Mouse (Mus musculus): ENCODE results near the gene 4930544D05Rik. TPM values are rescaled to one million over a fixed set of nuclear protein-coding genes. Genes with fewer than 3 reads are reported as not detected.
A peak's percentile ranks its signal among the peaks of the same experiment; 100 is the strongest.

4930544D05Rik gene
- polyA plus RNA-seq, 1 experiment from 2014 or later: not detected

DNA sequence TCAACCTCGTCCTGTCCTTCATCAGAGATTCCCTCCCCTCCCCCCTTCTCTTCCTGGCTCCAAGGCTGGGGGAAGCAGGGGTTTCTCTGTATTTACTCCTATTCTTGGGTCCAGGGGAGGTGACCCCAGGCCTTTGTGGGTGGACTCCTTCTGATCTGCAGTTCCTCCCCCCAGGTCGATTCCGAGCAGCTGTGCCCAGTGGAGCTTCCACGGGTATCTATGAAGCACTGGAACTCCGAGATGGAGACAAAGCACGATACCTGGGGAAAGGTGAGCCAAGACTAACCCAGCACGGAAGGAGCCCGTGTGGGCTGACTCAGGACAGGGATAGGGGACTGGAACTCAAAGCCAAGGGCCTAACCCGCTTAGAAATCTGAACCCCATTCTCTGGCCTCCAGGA lies 42.3 kb downstream of the 4930544D05Rik start:
- no peaks in the 10 kb centered on the region for H3K9me3 ChIP-seq (ENCODE audit: control insufficient read depth, low read length)
- peaks cover 28% of the 10 kb centered on the region for H3K36me3 ChIP-seq (ENCODE audit: control insufficient read depth, insufficient read depth, low read length)
- peak overlapping the region; percentile 15; the same call in 1 of the 2 replicates for H3K27ac ChIP-seq (replicated peaks; ENCODE audit: low read depth, low read length)
- peaks cover 29% of the 10 kb centered on the region for H3K4me1 ChIP-seq (ENCODE audit: control insufficient read depth, insufficient read depth, low read length)
- no peak overlapping the region for H3K9ac ChIP-seq (ENCODE audit: low read depth, low read length)
- H3K4me2 ChIP-seq (ENCODE audit: low read depth, low read length): peak overlapping the region; percentile 98; the same call in 1 of the 2 replicates
- ATAC-seq (ENCODE audit: low read depth): no peak
- 0 out of 2 replicates have a peak overlapping the region, but pooled peaks have one; percentile 6 for H3K4me3 ChIP-seq (ENCODE audit: low read depth, low read length)
- no peak for DNase-seq (ENCODE audit: low spot score)
- WGBS: 47% methylated on average over 9 of the region's 9 CpGs
- H3K27me3 ChIP-seq (replicated peaks; ENCODE audit: control insufficient read depth, insufficient read depth, low read length): no peaks in the 10 kb centered on the region

DNA sequence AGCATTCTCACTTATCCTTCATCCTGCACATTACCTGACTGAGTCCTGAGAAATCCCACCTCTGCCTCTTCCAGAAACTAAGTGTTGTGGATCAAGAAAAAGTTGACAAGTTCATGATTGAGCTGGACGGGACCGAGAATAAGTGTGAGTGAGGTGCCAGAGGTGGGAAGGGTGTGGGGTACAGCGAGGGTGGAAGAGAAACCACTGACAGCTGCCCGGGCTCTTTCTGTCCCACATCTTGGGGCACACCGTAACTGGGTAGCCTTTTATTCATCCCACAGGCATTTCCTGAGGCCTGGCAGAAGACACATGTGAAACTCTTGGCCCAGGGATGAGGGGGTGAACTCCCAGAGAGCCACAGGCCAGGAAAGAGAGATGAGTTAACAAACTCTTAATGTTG lies 42.9 kb downstream of the 4930544D05Rik start:
- 82% methylated on average over 5 of the region's 5 CpGs for WGBS
- ATAC-seq (ENCODE audit: low read depth): no peak
- Histone ChIP-seq H3K9ac (ENCODE audit: low read depth, low read length) (no peak overlapping the region; the same call in 1 of the 2 replicates), H3K27me3 (replicated peaks; ENCODE audit: control insufficient read depth, insufficient read depth, low read length) (no peaks in the 10 kb centered on the region), H3K27ac (replicated peaks; ENCODE audit: low read depth, low read length) (no peak overlapping the region), H3K4me2 (ENCODE audit: low read depth, low read length) (peak overlapping the region; percentile 2; the same call in 1 of the 2 replicates), H3K4me1 (ENCODE audit: control insufficient read depth, insufficient read depth, low read length) (peaks cover 29% of the 10 kb centered on the region), H3K9me3 (ENCODE audit: control insufficient read depth, low read length) (no peaks in the 10 kb centered on the region), H3K36me3 (ENCODE audit: control insufficient read depth, insufficient read depth, low read length) (peaks cover 32% of the 10 kb centered on the region), H3K4me3 (ENCODE audit: low read depth, low read length) (0 out of 2 replicates have a peak overlapping the region, but pooled peaks have one; percentile 2)
- no peak for DNase-seq (ENCODE audit: low spot score)

DNA sequence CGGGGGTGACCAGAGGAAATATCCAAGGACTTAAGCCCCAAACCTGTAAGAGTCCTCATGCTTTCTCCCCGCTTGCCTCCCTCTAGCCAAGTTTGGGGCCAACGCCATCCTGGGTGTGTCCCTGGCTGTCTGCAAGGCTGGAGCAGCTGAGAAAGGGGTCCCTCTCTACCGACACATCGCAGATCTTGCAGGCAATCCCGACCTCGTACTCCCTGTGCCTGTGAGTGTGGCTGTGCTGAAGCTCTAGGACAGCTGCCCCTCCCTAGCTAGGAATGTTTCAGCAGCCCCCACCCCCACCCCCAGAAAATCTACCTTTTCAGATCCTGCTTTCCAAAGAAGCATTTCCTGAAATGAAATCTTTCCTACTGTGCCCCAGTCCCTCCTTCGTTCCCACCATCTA lies 43.3 kb downstream of the 4930544D05Rik start:
- Histone ChIP-seq H3K36me3 (ENCODE audit: control insufficient read depth, insufficient read depth, low read length) (peaks cover 36% of the 10 kb centered on the region), H3K4me3 (ENCODE audit: low read depth, low read length) (no peak overlapping the region), H3K27me3 (replicated peaks; ENCODE audit: control insufficient read depth, insufficient read depth, low read length) (no peaks in the 10 kb centered on the region), H3K9ac (ENCODE audit: low read depth, low read length) (peak overlapping the region; percentile 2; the same call in 1 of the 2 replicates), H3K9me3 (ENCODE audit: control insufficient read depth, low read length) (no peaks in the 10 kb centered on the region), H3K4me2 (ENCODE audit: low read depth, low read length) (no peak overlapping the region; the same call in 1 of the 2 replicates), H3K27ac (replicated peaks; ENCODE audit: low read depth, low read length) (peak overlapping the region; percentile 15; the same call in 1 of the 2 replicates), H3K4me1 (ENCODE audit: control insufficient read depth, insufficient read depth, low read length) (peaks cover 29% of the 10 kb centered on the region)
- WGBS: 61% methylated on average over 8 of the region's 8 CpGs
- DNase-seq (ENCODE audit: low spot score) (no peak), ATAC-seq (ENCODE audit: low read depth) (no peak)

DNA sequence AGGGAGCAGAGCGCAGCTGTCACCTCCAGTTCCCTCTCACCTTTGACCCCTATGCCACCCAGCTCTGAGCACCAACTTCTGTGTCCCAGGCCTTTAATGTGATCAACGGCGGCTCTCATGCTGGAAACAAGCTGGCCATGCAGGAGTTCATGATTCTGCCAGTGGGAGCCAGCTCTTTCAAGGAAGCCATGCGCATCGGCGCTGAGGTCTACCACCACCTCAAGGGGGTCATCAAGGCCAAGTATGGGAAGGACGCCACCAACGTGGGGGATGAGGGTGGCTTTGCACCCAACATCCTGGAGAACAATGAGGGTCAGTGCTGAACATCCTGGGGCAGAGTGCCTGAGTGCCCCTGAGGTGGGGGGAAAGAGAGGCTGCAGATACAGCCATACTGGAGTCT lies 44.9 kb downstream of the 4930544D05Rik start:
- H3K4me2 ChIP-seq (ENCODE audit: low read depth, low read length): no peak overlapping the region
- H3K9me3 ChIP-seq (ENCODE audit: control insufficient read depth, low read length): no peaks in the 10 kb centered on the region
- DNase-seq (ENCODE audit: low spot score) (no peak), ATAC-seq (ENCODE audit: low read depth) (no peak)
- H3K36me3 ChIP-seq (ENCODE audit: control insufficient read depth, insufficient read depth, low read length): peaks cover 52% of the 10 kb centered on the region
- H3K4me1 ChIP-seq (ENCODE audit: control insufficient read depth, insufficient read depth, low read length): peaks cover 29% of the 10 kb centered on the region
- no peak overlapping the region for H3K9ac ChIP-seq (ENCODE audit: low read depth, low read length)
- H3K27me3 ChIP-seq (replicated peaks; ENCODE audit: control insufficient read depth, insufficient read depth, low read length): no peaks in the 10 kb centered on the region
- H3K27ac ChIP-seq (replicated peaks; ENCODE audit: low read depth, low read length): no peak overlapping the region
- H3K4me3 ChIP-seq (ENCODE audit: low read depth, low read length): no peak overlapping the region
- 88% methylated on average over 8 of the region's 8 CpGs for whole genome bisulfite sequencing

DNA sequence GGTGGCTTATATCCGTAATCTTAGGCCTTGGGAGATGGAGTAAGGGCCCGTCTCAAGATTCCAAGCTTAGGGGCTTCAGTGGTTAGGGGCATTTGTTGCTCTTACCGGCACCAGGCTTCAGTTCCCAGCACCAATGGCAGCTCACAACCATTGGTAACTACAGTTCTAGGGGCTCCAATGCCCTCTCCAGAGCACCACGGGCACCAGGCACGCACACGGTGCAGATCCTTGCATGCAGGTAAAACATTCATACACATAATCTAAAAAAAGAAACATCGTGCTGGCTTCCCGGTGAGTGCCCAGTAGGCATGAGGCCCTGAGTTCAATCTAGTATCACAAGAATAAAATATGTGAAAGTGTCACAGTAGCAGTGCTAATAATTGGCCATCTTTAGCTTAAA lies 47.5 kb downstream of the 4930544D05Rik start:
- peaks cover 63% of the 10 kb centered on the region for H3K36me3 ChIP-seq (ENCODE audit: control insufficient read depth, insufficient read depth, low read length)
- H3K27ac ChIP-seq (replicated peaks; ENCODE audit: low read depth, low read length): no peak overlapping the region
- H3K4me3 ChIP-seq (ENCODE audit: low read depth, low read length): no peak overlapping the region
- DNase-seq (ENCODE audit: low spot score) (no peak), ATAC-seq (ENCODE audit: low read depth) (no peak)
- H3K9ac ChIP-seq (ENCODE audit: low read depth, low read length): no peak overlapping the region
- no peak overlapping the region for H3K4me2 ChIP-seq (ENCODE audit: low read depth, low read length)
- no peaks in the 10 kb centered on the region for H3K27me3 ChIP-seq (replicated peaks; ENCODE audit: control insufficient read depth, insufficient read depth, low read length)
- WGBS: 90% methylated on average over 8 of the region's 8 CpGs
- peaks cover 14% of the 10 kb centered on the region for H3K4me1 ChIP-seq (ENCODE audit: control insufficient read depth, insufficient read depth, low read length)
- H3K9me3 ChIP-seq (ENCODE audit: control insufficient read depth, low read length): no peaks in the 10 kb centered on the region

DNA sequence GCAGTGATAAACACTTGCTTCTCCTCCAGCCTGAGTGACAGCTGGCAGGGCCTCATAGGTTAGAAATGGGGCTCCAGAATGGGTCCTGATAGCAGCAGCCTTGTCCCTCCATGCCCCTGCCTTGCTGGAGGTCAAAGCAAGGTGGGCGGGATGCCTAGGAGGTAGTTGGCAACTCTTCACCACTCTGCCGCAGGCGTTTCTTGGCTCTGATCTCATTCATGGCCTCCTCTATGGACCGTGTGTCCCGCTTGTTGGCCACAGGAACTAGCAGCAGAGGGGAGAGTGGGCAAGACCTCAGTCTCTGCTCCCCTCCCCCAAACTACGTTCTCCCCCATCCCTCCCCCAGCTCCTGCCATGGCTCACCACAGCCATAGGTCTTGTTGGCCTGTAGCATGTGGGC lies 48.3 kb downstream of the 4930544D05Rik start:
- Histone ChIP-seq H3K4me2 (ENCODE audit: low read depth, low read length) (no peak overlapping the region), H3K9ac (ENCODE audit: low read depth, low read length) (no peak overlapping the region), H3K27me3 (replicated peaks; ENCODE audit: control insufficient read depth, insufficient read depth, low read length) (no peaks in the 10 kb centered on the region), H3K4me1 (ENCODE audit: control insufficient read depth, insufficient read depth, low read length) (peaks cover 7% of the 10 kb centered on the region), H3K4me3 (ENCODE audit: low read depth, low read length) (no peak overlapping the region), H3K36me3 (ENCODE audit: control insufficient read depth, insufficient read depth, low read length) (peaks cover 63% of the 10 kb centered on the region), H3K9me3 (ENCODE audit: control insufficient read depth, low read length) (no peaks in the 10 kb centered on the region), H3K27ac (replicated peaks; ENCODE audit: low read depth, low read length) (no peak overlapping the region)
- DNase-seq (ENCODE audit: low spot score) (no peak), ATAC-seq (ENCODE audit: low read depth) (no peak)
- WGBS: 96% methylated on average over 5 of the region's 6 CpGs

DNA sequence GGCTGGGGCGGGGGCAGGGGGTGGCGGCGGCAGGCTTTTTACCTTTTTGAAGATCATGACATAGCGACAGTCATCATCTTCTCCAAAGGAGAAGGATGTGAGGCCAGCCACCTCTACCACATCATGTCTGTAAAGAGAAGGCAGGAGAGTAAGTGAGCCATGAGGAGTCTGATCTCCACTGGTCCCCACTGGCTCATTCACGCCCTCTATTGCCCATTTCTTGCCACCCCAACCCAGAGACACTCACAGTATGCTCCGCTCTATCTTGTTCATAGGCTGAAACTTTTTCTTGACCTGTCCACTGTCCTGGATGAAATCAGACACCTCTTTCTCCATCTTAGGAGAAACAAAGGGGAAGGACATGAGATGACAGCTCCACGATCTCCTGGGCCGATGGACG lies 49.1 kb downstream of the 4930544D05Rik start:
- peaks cover 57% of the 10 kb centered on the region for H3K36me3 ChIP-seq (ENCODE audit: control insufficient read depth, insufficient read depth, low read length)
- H3K4me3 ChIP-seq (ENCODE audit: low read depth, low read length): no peak overlapping the region
- no peak overlapping the region for H3K27ac ChIP-seq (replicated peaks; ENCODE audit: low read depth, low read length)
- 92% methylated on average over 9 of the region's 9 CpGs for WGBS
- H3K9ac ChIP-seq (ENCODE audit: low read depth, low read length): no peak overlapping the region
- no peak overlapping the region for H3K4me2 ChIP-seq (ENCODE audit: low read depth, low read length)
- ATAC-seq (ENCODE audit: low read depth) (no peak), DNase-seq (ENCODE audit: low spot score) (no peak)
- no peaks in the 10 kb centered on the region for H3K9me3 ChIP-seq (ENCODE audit: control insufficient read depth, low read length)
- peaks cover 6% of the 10 kb centered on the region for H3K4me1 ChIP-seq (ENCODE audit: control insufficient read depth, insufficient read depth, low read length)
- no peaks in the 10 kb centered on the region for H3K27me3 ChIP-seq (replicated peaks; ENCODE audit: control insufficient read depth, insufficient read depth, low read length)

Other genes with a start within 250 kb of the 4930544D05Rik start
- gene Pelp1, start 205.8 kb upstream of the 4930544D05Rik start, polyA plus RNA-seq (2014; fragmentation: Nextera tagmentation; extraction: Ambion mirVana): 29.8 and 36.2 TPM in 2 replicates
- gene Arrb2, start 183.2 kb upstream of the 4930544D05Rik start, polyA plus RNA-seq (2014; fragmentation: Nextera tagmentation; extraction: Ambion mirVana): 19.0 and 24.1 TPM in 2 replicates
- 37.0 and 40.6 TPM in 2 replicates for gene Med11, start 163.9 kb upstream of the 4930544D05Rik start, polyA plus RNA-seq (2014; fragmentation: Nextera tagmentation; extraction: Ambion mirVana)
- gene Zmynd15, start 156.4 kb upstream of the 4930544D05Rik start, polyA plus RNA-seq (2014; fragmentation: Nextera tagmentation; extraction: Ambion mirVana): 0.31 and 0.85 TPM in 2 replicates
- gene Cxcl16, start 155.9 kb upstream of the 4930544D05Rik start, polyA plus RNA-seq (2014; fragmentation: Nextera tagmentation; extraction: Ambion mirVana): 5.7 and 6.0 TPM in 2 replicates
- gene Tm4sf5, start 110.6 kb upstream of the 4930544D05Rik start, polyA plus RNA-seq (2014; fragmentation: Nextera tagmentation; extraction: Ambion mirVana): 0.52 TPM in 1 of 2 replicates, not detected in the other
- gene Vmo1, start 101.2 kb upstream of the 4930544D05Rik start, polyA plus RNA-seq (2014; fragmentation: Nextera tagmentation; extraction: Ambion mirVana): 0.54 and 0.98 TPM in 2 replicates
- 0.53 and 0.84 TPM in 2 replicates for gene Gltpd2, start 96.7 kb upstream of the 4930544D05Rik start, polyA plus RNA-seq (2014; fragmentation: Nextera tagmentation; extraction: Ambion mirVana)
- 706 and 727 TPM in 2 replicates for gene Psmb6, start 90.5 kb upstream of the 4930544D05Rik start, polyA plus RNA-seq (2014; fragmentation: Nextera tagmentation; extraction: Ambion mirVana)
- 1.1 and 2.7 TPM in 2 replicates for gene Gm40193, start 82.9 kb upstream of the 4930544D05Rik start, polyA plus RNA-seq (2014; fragmentation: Nextera tagmentation; extraction: Ambion mirVana)
- 9.2 and 9.5 TPM in 2 replicates for gene Pld2, start 75.8 kb upstream of the 4930544D05Rik start, polyA plus RNA-seq (2014; fragmentation: Nextera tagmentation; extraction: Ambion mirVana)
- gene Mink1, start 53.0 kb upstream of the 4930544D05Rik start, polyA plus RNA-seq (2014; fragmentation: Nextera tagmentation; extraction: Ambion mirVana): 17.2 and 18.3 TPM in 2 replicates
- gene Chrne, start 3.4 kb downstream of the 4930544D05Rik start, polyA plus RNA-seq (2014; fragmentation: Nextera tagmentation; extraction: Ambion mirVana): 0.51 and 0.58 TPM in 2 replicates
- gene Gp1ba, start 23.3 kb downstream of the 4930544D05Rik start, polyA plus RNA-seq (2014; fragmentation: Nextera tagmentation; extraction: Ambion mirVana): 0.38 and 0.60 TPM in 2 replicates
- 100 and 105 TPM in 2 replicates for gene Rnf167, start 31.4 kb downstream of the 4930544D05Rik start, polyA plus RNA-seq (2014; fragmentation: Nextera tagmentation; extraction: Ambion mirVana)
- gene Slc25a11, start 31.6 kb downstream of the 4930544D05Rik start, polyA plus RNA-seq (2014; fragmentation: Nextera tagmentation; extraction: Ambion mirVana): 147 and 165 TPM in 2 replicates
- gene Pfn1, start 38.8 kb downstream of the 4930544D05Rik start, polyA plus RNA-seq (2014; fragmentation: Nextera tagmentation; extraction: Ambion mirVana): 1,605 and 1,712 TPM in 2 replicates
- 165 and 289 TPM in 2 replicates for gene Eno3, start 41.4 kb downstream of the 4930544D05Rik start, polyA plus RNA-seq (2014; fragmentation: Nextera tagmentation; extraction: Ambion mirVana)
- 88.9 and 97.1 TPM in 2 replicates for gene Spag7, start 53.6 kb downstream of the 4930544D05Rik start, polyA plus RNA-seq (2014; fragmentation: Nextera tagmentation; extraction: Ambion mirVana)
- 12.6 and 12.8 TPM in 2 replicates for gene Camta2, start 72.3 kb downstream of the 4930544D05Rik start, polyA plus RNA-seq (2014; fragmentation: Nextera tagmentation; extraction: Ambion mirVana)
- 1.1 TPM in 2 replicates for gene Inca1, start 84.3 kb downstream of the 4930544D05Rik start, polyA plus RNA-seq (2014; fragmentation: Nextera tagmentation; extraction: Ambion mirVana)
- 14.4 and 14.8 TPM in 2 replicates for gene Kif1c, start 84.7 kb downstream of the 4930544D05Rik start, polyA plus RNA-seq (2014; fragmentation: Nextera tagmentation; extraction: Ambion mirVana)
- 7.0 and 7.3 TPM in 2 replicates for gene Zfp3, start 148.4 kb downstream of the 4930544D05Rik start, polyA plus RNA-seq (2014; fragmentation: Nextera tagmentation; extraction: Ambion mirVana)
- gene Scimp, start 196.7 kb downstream of the 4930544D05Rik start, polyA plus RNA-seq (2014; fragmentation: Nextera tagmentation; extraction: Ambion mirVana): 0.50 and 0.83 TPM in 2 replicates
- 29.4 and 31.8 TPM in 2 replicates for gene Rabep1, start 228.9 kb downstream of the 4930544D05Rik start, polyA plus RNA-seq (2014; fragmentation: Nextera tagmentation; extraction: Ambion mirVana)